Mouse (Mus musculus): ENCODE measurements around the gene St3gal5. TPM values are rescaled to one million over a fixed set of nuclear protein-coding genes. Genes with fewer than 3 reads are reported as not detected.

St3gal5 gene
- polyA plus RNA-seq, 1 experiment from 2014 or later, result 44.4 TPM

DNA sequence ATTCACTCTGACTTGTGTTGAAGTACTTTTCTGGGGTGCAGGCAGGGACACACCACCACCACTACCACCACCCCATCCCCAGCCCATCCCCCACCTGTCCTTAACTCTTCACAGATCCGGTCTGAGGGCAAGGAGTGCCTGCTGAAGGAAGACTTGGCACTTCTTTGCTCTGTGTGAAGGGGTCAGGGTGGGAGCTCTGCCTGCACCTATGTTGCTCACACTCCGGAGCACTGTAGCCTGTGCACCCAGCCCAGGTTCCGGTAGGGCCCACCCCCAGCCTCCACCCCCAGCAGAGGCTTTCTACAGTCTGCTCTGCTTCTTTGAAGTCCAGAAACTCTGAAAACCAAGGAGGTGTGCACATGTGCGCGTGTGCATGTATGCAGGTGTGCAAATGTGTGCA lies 93.2 kb downstream of the St3gal5 start:
- no peak overlapping the region for H3K4me3 ChIP-seq (ENCODE audit: control insufficient read depth in 1 of 2, insufficient read depth in 1 of 2, low read depth in 1 of 2, low read length in 2 of 2)
- no peaks in the 10 kb centered on the region for H3K36me3 ChIP-seq (ENCODE audit: control insufficient read depth, insufficient read depth, low read length)
- H3K27me3 ChIP-seq (ENCODE audit: control insufficient read depth, insufficient read depth, low read length), result no peaks in the 10 kb centered on the region
- 63% methylated on average over 5 of the region's 5 CpGs for WGBS
- no peak overlapping the region for H3K9ac ChIP-seq (ENCODE audit: low read length)
- ATAC-seq (ENCODE audit: insufficient number of reproducible peaks, insufficient read depth, low FRiP score, low read depth), result no peak
- no peak overlapping the region for H3K27ac ChIP-seq (replicated peaks in 1 of 2; ENCODE audit: control insufficient read depth in 1 of 2, insufficient read depth in 1 of 2, low read depth in 2 of 2, low read length in 2 of 2)
- peaks cover 2% of the 10 kb centered on the region; the same call in 1 of the 2 replicates for H3K9me3 ChIP-seq (ENCODE audit: control insufficient read depth, low read length)
- no peak overlapping the region for H3K4me2 ChIP-seq (ENCODE audit: low read length)
- H3K4me1 ChIP-seq (ENCODE audit: control insufficient read depth in 2 of 2, insufficient read depth in 2 of 2, low read length in 2 of 2), result peaks cover 16 to 23% of the 10 kb centered on the region in 2 experiments

DNA sequence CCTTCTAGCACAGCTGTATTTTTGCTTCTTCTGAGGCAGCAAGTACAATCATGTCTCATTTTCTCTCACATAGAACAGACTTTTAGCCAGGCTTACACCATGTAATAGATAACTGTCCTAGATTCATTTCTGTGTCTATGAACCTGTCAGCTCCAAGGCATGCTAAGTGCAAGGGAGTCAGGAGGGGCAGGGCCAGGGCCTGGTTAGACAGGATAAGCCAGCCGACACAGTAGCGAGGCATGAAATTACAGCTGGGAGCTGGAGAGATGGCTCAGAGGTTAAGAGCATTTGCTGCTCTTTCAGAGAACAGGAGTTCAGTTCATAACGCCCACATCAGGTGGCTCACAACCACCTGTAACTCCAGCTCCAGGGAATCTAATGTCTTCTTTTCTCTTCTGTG lies 99.3 kb downstream of the St3gal5 start:
- no peak for ATAC-seq (ENCODE audit: insufficient number of reproducible peaks, insufficient read depth, low FRiP score, low read depth)
- Histone ChIP-seq H3K4me3 (ENCODE audit: control insufficient read depth in 1 of 2, insufficient read depth in 1 of 2, low read depth in 1 of 2, low read length in 2 of 2) (no peak overlapping the region), H3K9me3 (ENCODE audit: control insufficient read depth, low read length) (peaks cover 7% of the 10 kb centered on the region; the same call in 1 of the 2 replicates), H3K9ac (ENCODE audit: low read length) (no peak overlapping the region), H3K27ac (replicated peaks in 1 of 2; ENCODE audit: control insufficient read depth in 1 of 2, insufficient read depth in 1 of 2, low read depth in 2 of 2, low read length in 2 of 2) (no peak overlapping the region), H3K36me3 (ENCODE audit: control insufficient read depth, insufficient read depth, low read length) (no peaks in the 10 kb centered on the region), H3K4me1 (ENCODE audit: control insufficient read depth in 2 of 2, insufficient read depth in 2 of 2, low read length in 2 of 2) (peaks cover 20 to 21% of the 10 kb centered on the region in 2 experiments), H3K4me2 (ENCODE audit: low read length) (no peak overlapping the region), H3K27me3 (ENCODE audit: control insufficient read depth, insufficient read depth, low read length) (no peaks in the 10 kb centered on the region)
- WGBS, result 68% methylated on average over 3 of the region's 3 CpGs

DNA sequence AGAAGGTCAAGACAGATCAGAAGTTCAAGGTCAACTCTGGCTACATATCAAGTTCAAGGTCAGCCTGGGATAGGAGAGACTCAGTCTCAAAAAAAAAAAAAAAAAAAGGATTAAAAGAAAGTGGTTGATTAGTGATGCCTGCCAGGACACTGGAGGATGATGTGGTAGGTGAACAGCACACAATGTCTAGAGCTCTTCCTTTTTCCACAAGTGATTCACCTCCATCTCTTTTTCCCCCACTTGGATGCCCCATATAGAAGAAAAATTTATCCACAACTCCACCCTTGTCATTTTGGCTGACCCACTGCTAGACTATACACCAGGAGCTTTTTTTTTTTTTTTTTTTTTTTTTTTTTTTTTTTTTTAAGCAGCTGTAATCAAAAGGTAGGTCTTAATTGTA lies 100.1 kb downstream of the St3gal5 start:
- Histone ChIP-seq H3K4me3 (ENCODE audit: control insufficient read depth in 1 of 2, insufficient read depth in 1 of 2, low read depth in 1 of 2, low read length in 2 of 2) (no peak overlapping the region), H3K9ac (ENCODE audit: low read length) (no peak overlapping the region), H3K36me3 (ENCODE audit: control insufficient read depth, insufficient read depth, low read length) (no peaks in the 10 kb centered on the region), H3K27ac (replicated peaks in 1 of 2; ENCODE audit: control insufficient read depth in 1 of 2, insufficient read depth in 1 of 2, low read depth in 2 of 2, low read length in 2 of 2) (no peak overlapping the region), H3K4me1 (ENCODE audit: control insufficient read depth in 2 of 2, insufficient read depth in 2 of 2, low read length in 2 of 2) (peaks cover 21 to 22% of the 10 kb centered on the region in 2 experiments), H3K4me2 (ENCODE audit: low read length) (no peak overlapping the region), H3K9me3 (ENCODE audit: control insufficient read depth, low read length) (peaks cover 7% of the 10 kb centered on the region; the same call in 1 of the 2 replicates), H3K27me3 (ENCODE audit: control insufficient read depth, insufficient read depth, low read length) (no peaks in the 10 kb centered on the region)
- no peak for ATAC-seq (ENCODE audit: insufficient number of reproducible peaks, insufficient read depth, low FRiP score, low read depth)

GRCm38 (mm10) chr6:72200595-72201256 lies 103.3 kb downstream of the St3gal5 start:
- no peak overlapping the region for H3K4me3 ChIP-seq (ENCODE audit: control insufficient read depth in 1 of 2, insufficient read depth in 1 of 2, low read depth in 1 of 2, low read length in 2 of 2)
- H3K27me3 ChIP-seq (ENCODE audit: control insufficient read depth, insufficient read depth, low read length), result no peaks in the 10 kb centered on the region
- H3K9me3 ChIP-seq (ENCODE audit: control insufficient read depth, low read length), result peaks cover 3% of the 10 kb centered on the region; the same call in 1 of the 2 replicates
- no peak for ATAC-seq (ENCODE audit: insufficient number of reproducible peaks, insufficient read depth, low FRiP score, low read depth)
- H3K27ac ChIP-seq (replicated peaks in 1 of 2; ENCODE audit: control insufficient read depth in 1 of 2, insufficient read depth in 1 of 2, low read depth in 2 of 2, low read length in 2 of 2), result peak overlapping the region in 1 of 2 experiments; percentile 33; a peak in 1 of 4 replicates
- peaks cover 27 to 30% of the 10 kb centered on the region in 2 experiments for H3K4me1 ChIP-seq (ENCODE audit: control insufficient read depth in 2 of 2, insufficient read depth in 2 of 2, low read length in 2 of 2)
- WGBS, result 57% methylated on average over 11 of the region's 11 CpGs
- H3K9ac ChIP-seq (ENCODE audit: low read length), result no peak overlapping the region; the same call in 1 of the 2 replicates
- H3K4me2 ChIP-seq (ENCODE audit: low read length), result no peak overlapping the region
- peaks cover 10% of the 10 kb centered on the region for H3K36me3 ChIP-seq (ENCODE audit: control insufficient read depth, insufficient read depth, low read length)

- H3K4me1 ChIP-seq (ENCODE audit: control insufficient read depth in 2 of 2, insufficient read depth in 2 of 2, low read length in 2 of 2), result peaks cover 27 to 30% of the 10 kb centered on the region in 2 experiments
- no peak overlapping the region for H3K27ac ChIP-seq (replicated peaks in 1 of 2; ENCODE audit: control insufficient read depth in 1 of 2, insufficient read depth in 1 of 2, low read depth in 2 of 2, low read length in 2 of 2)
- H3K4me2 ChIP-seq (ENCODE audit: low read length), result no peak overlapping the region
- 62% methylated on average over 5 of the region's 5 CpGs for whole genome bisulfite sequencing
- no peaks in the 10 kb centered on the region for H3K27me3 ChIP-seq (ENCODE audit: control insufficient read depth, insufficient read depth, low read length)
- no peak overlapping the region for H3K9ac ChIP-seq (ENCODE audit: low read length)
- no peak overlapping the region for H3K4me3 ChIP-seq (ENCODE audit: control insufficient read depth in 1 of 2, insufficient read depth in 1 of 2, low read depth in 1 of 2, low read length in 2 of 2)
- peaks cover 27% of the 10 kb centered on the region for H3K36me3 ChIP-seq (ENCODE audit: control insufficient read depth, insufficient read depth, low read length)
- ATAC-seq (ENCODE audit: insufficient number of reproducible peaks, insufficient read depth, low FRiP score, low read depth), result no peak
- H3K9me3 ChIP-seq (ENCODE audit: control insufficient read depth, low read length), result no peaks in the 10 kb centered on the region
Measured at GRCm38 (mm10) chr6:72202732-72203131, 105.3 kb downstream of the St3gal5 start.

GRCm38 (mm10) chr6:72203279-72203678 lies 105.9 kb downstream of the St3gal5 start:
- Histone ChIP-seq H3K27me3 (ENCODE audit: control insufficient read depth, insufficient read depth, low read length) (no peaks in the 10 kb centered on the region), H3K27ac (replicated peaks in 1 of 2; ENCODE audit: control insufficient read depth in 1 of 2, insufficient read depth in 1 of 2, low read depth in 2 of 2, low read length in 2 of 2) (0 out of 4 replicates have a peak overlapping the region, but pooled peaks of 1 of the 2 experiments have one; percentile 14), H3K9me3 (ENCODE audit: control insufficient read depth, low read length) (no peaks in the 10 kb centered on the region), H3K4me3 (ENCODE audit: control insufficient read depth in 1 of 2, insufficient read depth in 1 of 2, low read depth in 1 of 2, low read length in 2 of 2) (no peak overlapping the region), H3K4me1 (ENCODE audit: control insufficient read depth in 2 of 2, insufficient read depth in 2 of 2, low read length in 2 of 2) (peaks cover 23 to 26% of the 10 kb centered on the region in 2 experiments), H3K9ac (ENCODE audit: low read length) (no peak overlapping the region), H3K4me2 (ENCODE audit: low read length) (no peak overlapping the region), H3K36me3 (ENCODE audit: control insufficient read depth, insufficient read depth, low read length) (peaks cover 29% of the 10 kb centered on the region)
- no peak for ATAC-seq (ENCODE audit: insufficient number of reproducible peaks, insufficient read depth, low FRiP score, low read depth)
- 47% methylated on average over 5 of the region's 5 CpGs for WGBS

Measured in heart, embryonic 14.5 days (tissue).